Comparison of ENCODE assay signal across 9 mouse cellular contexts in the genomic region with DNA sequence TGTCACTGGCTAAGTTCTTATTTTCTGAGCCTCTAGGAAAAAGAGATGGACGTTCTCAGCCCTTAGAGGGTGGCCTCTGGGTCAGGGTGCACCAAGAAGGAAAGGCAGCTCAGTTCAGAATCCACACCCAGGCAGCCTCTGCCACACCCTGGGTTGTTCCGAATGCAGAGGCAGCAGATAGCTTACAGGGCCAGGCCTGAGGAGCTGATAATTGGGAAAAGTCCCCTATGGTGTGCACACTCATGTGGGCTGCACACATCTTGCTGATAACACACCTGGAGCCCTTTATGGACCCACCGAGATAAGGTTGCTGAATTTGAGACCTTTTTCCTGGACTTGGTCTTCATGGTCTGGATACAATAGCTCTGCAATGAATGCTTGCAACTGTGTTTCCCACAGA. TPM values are rescaled to one million over a fixed set of nuclear protein-coding genes. Genes with fewer than 3 reads are reported as not detected.
A peak's percentile ranks its signal among the peaks of the same experiment; 100 is the strongest.
DNase-seq lines count a peak whose midpoint lies in the region; ATAC-seq and TF ChIP-seq lines count a peak whose summit lies in the region.
"Had no signal": no experiment of that assay in that cellular context is flagged by ENCODE, and none has a peak within 500 bp of the region (broad histone marks: within the 10 kb centered on the region; RNA-seq: fewer than 3 reads in every experiment).

No protein-coding gene starts in this region.

- no peak for DNase-seq in heart, adult 18-20 months
- DNase-seq in intestine, embryonic 14.5 days (ENCODE audit: low spot score): no peak
- DNase-seq in left cerebral cortex, adult 11 months (ENCODE audit: low spot score): no peak
- no peak for DNase-seq in layer of hippocampus, postnatal 25 days (ENCODE audit: extremely low spot score in 1 of 2, low spot score in 1 of 2)
- DNase-seq: cerebellum, postnatal 10 days had no signal

- no peak overlapping the region for H3K9ac ChIP-seq in heart, embryonic 13.5 days
- no peak overlapping the region for H3K9ac ChIP-seq in intestine, embryonic 14.5 days (ENCODE audit: low read length)
- H3K9ac ChIP-seq: forebrain, embryonic 12.5 days had no signal

- H3K4me2 ChIP-seq in heart, embryonic 13.5 days: peak overlapping the region; percentile 13; the same call in 1 of the 2 replicates
- no peak overlapping the region for H3K4me2 ChIP-seq in intestine, embryonic 14.5 days (ENCODE audit: low read length)
- H3K4me2 ChIP-seq: forebrain, embryonic 12.5 days had no signal

- peak; percentile 62; the same call in 1 of the 2 replicates for ATAC-seq in heart, embryonic 13.5 days (ENCODE audit: extremely low read depth, insufficient number of reproducible peaks, low FRiP score, low TSS enrichment)
- peak; percentile 72 for ATAC-seq in intestine, embryonic 14.5 days (replicated peaks; ENCODE audit: low FRiP score, low TSS enrichment, low read depth)

- H3K27ac ChIP-seq in heart, embryonic 13.5 days (replicated peaks): no peak overlapping the region; the same call in 1 of the 2 replicates
- H3K27ac ChIP-seq in bone marrow, adult 2 months (ENCODE audit: control insufficient read depth, insufficient read depth, low read depth, low read length, poor library complexity): peak overlapping the region; percentile 25
- H3K27ac ChIP-seq in intestine, embryonic 14.5 days (ENCODE audit: low read depth): 0 out of 2 replicates have a peak overlapping the region, but pooled peaks have one; percentile 34
- H3K27ac ChIP-seq in small intestine, adult 2 months (ENCODE audit: insufficient read depth, low read depth, low read length): peak overlapping the region; percentile 91
- H3K27ac ChIP-seq: forebrain, embryonic 12.5 days had no signal

- TF ChIP-seq POLR2A in bone marrow, adult 2 months (IDR thresholded peaks at IDR 0.05; ENCODE audit: borderline replicate concordance, control insufficient read depth, low read depth, low read length): no peak
- no peak for TF ChIP-seq POLR2A in small intestine, adult 2 months (IDR thresholded peaks at IDR 0.05; ENCODE audit: low read depth, low read length)

- TF ChIP-seq CTCF in bone marrow, adult 2 months (IDR thresholded peaks at IDR 0.05; ENCODE audit: control insufficient read depth, insufficient read depth, low read length): no peak
- TF ChIP-seq CTCF in small intestine, adult 2 months (IDR thresholded peaks at IDR 0.05; ENCODE audit: extremely low read depth, insufficient read length, insufficient replicate concordance, low read depth, low read length): no peak

- H3K27me3 ChIP-seq in heart, embryonic 13.5 days (replicated peaks): 0 out of 2 replicates have a peak, but pooled peaks cover 6% of the 10 kb centered on the region
- no peaks in the 10 kb centered on the region for H3K27me3 ChIP-seq in intestine, embryonic 14.5 days (replicated peaks; ENCODE audit: control insufficient read depth, insufficient read depth, low read length)
- H3K27me3 ChIP-seq in small intestine, adult 2 months (ENCODE audit: control insufficient read depth, insufficient read depth, low read length): no peaks in the 10 kb centered on the region
- H3K27me3 ChIP-seq: forebrain, embryonic 12.5 days had no signal

- H3K9me3 ChIP-seq in heart, embryonic 13.5 days: no peaks in the 10 kb centered on the region
- no peaks in the 10 kb centered on the region for H3K9me3 ChIP-seq in intestine, embryonic 14.5 days (ENCODE audit: control insufficient read depth, low read length)
- H3K9me3 ChIP-seq: forebrain, embryonic 12.5 days had no signal

- peaks cover 40% of the 10 kb centered on the region for H3K4me1 ChIP-seq in heart, embryonic 13.5 days
- peaks cover 1% of the 10 kb centered on the region; the same call in 1 of the 2 replicates for H3K4me1 ChIP-seq in bone marrow, adult 2 months (ENCODE audit: control insufficient read depth, insufficient read depth, low read length)
- H3K4me1 ChIP-seq in intestine, embryonic 14.5 days (replicated peaks; ENCODE audit: control insufficient read depth, insufficient read depth, low read length): no peaks in the 10 kb centered on the region
- peaks cover 65% of the 10 kb centered on the region for H3K4me1 ChIP-seq in small intestine, adult 2 months (ENCODE audit: control insufficient read depth, insufficient read depth, insufficient read length, low read length)

- no peaks in the 10 kb centered on the region for H3K36me3 ChIP-seq in heart, embryonic 13.5 days
- H3K36me3 ChIP-seq in intestine, embryonic 14.5 days (ENCODE audit: control insufficient read depth, insufficient read depth, low read length): no peaks in the 10 kb centered on the region
- peaks cover 7% of the 10 kb centered on the region for H3K36me3 ChIP-seq in small intestine, adult 2 months (ENCODE audit: control insufficient read depth, insufficient read depth, low read length)
- H3K36me3 ChIP-seq: forebrain, embryonic 12.5 days had no signal

- whole genome bisulfite sequencing in heart, embryonic 13.5 days: 54% methylated on average over 3 of the region's 3 CpGs
- 63% methylated on average over 3 of the region's 3 CpGs for WGBS in bone marrow, adult 2 months
- whole genome bisulfite sequencing in intestine, embryonic 14.5 days: 58% methylated on average over 3 of the region's 3 CpGs
- 22% methylated on average over 3 of the region's 3 CpGs for WGBS in small intestine, adult 2 months

- H3K4me3 ChIP-seq in heart, embryonic 13.5 days: no peak overlapping the region
- no peak overlapping the region for H3K4me3 ChIP-seq in bone marrow, adult 2 months (replicated peaks; ENCODE audit: control insufficient read depth, low read depth, low read length)
- H3K4me3 ChIP-seq in intestine, embryonic 14.5 days (ENCODE audit: low read depth, low read length): no peak overlapping the region
- no peak overlapping the region for H3K4me3 ChIP-seq in small intestine, adult 2 months (ENCODE audit: low read depth, low read length)
- H3K4me3 ChIP-seq: forebrain, embryonic 12.5 days had no signal

RNA-seq across cellular contexts. Expression of a gene that starts 9.5 kb away (rescaled TPM):
- polyA plus RNA-seq in heart, embryonic 13.5 days (2015; fragmentation: Nextera tagmentation; extraction: Ambion mirVana): 120 and 145 TPM in 2 replicates
- total RNA-seq in heart, adult 18-20 months (2021): 100 to 1,000 TPM; 301 to 305 TPM
- polyA plus RNA-seq in bone marrow, adult 2 months (2011; ENCODE audit: insufficient read depth, insufficient read length, low replicate concordance, missing spikeins): 101 and 121 TPM in 2 replicates
- polyA plus RNA-seq in intestine, embryonic 14.5 days (2014; fragmentation: Nextera tagmentation; extraction: Ambion mirVana): 179 and 217 TPM in 2 replicates
- polyA plus RNA-seq in small intestine, adult 2 months (2012; rRNA removed): 1,045 and 1,081 TPM in 2 replicates
- total RNA-seq in layer of hippocampus, postnatal 25 days (2021): 10 to 100 TPM; 80.9 to 86.6 TPM

RNA-seq across cellular contexts. Expression of a gene that starts 34.4 kb away (rescaled TPM):
- 28.0 and 28.4 TPM in 2 replicates for polyA plus RNA-seq in heart, embryonic 13.5 days (2015; fragmentation: Nextera tagmentation; extraction: Ambion mirVana)
- total RNA-seq in heart, adult 18-20 months (2021): 10 to 100 TPM; 17.8 to 20.8 TPM
- 14.1 and 23.8 TPM in 2 replicates for polyA plus RNA-seq in bone marrow, adult 2 months (2011; ENCODE audit: insufficient read depth, insufficient read length, low replicate concordance, missing spikeins)
- polyA plus RNA-seq in intestine, embryonic 14.5 days (2014; fragmentation: Nextera tagmentation; extraction: Ambion mirVana): 77.8 and 83.3 TPM in 2 replicates
- polyA plus RNA-seq in small intestine, adult 2 months (2012; rRNA removed): 33.8 and 112 TPM in 2 replicates
- total RNA-seq in layer of hippocampus, postnatal 25 days (2021): 10 to 100 TPM; 21.4 to 21.5 TPM
